Mouse (Mus musculus): Measurements from ENCODE around the gene Gnao1. TPM values are rescaled to one million over a fixed set of nuclear protein-coding genes. Genes with fewer than 3 reads are reported as not detected.

Gene Gnao1
- polyA plus RNA-seq, 1 experiment = 11.9 TPM

GRCm38 (mm10) chr8:93932873-93933272 is 123.1 kb downstream of the Gnao1 start:
- TF ChIP-seq POLR2A (IDR thresholded peaks at IDR 0.05; ENCODE audit: low read depth, low read length) = no peak
- TF ChIP-seq CTCF (IDR thresholded peaks at IDR 0.05; ENCODE audit: borderline replicate concordance, insufficient read depth, low read length) = peak; percentile 94
- H3K4me3 ChIP-seq (ENCODE audit: insufficient read depth, low read length) = no peak overlapping the region
- no peaks in the 10 kb centered on the region for H3K4me1 ChIP-seq (ENCODE audit: control insufficient read depth, insufficient read depth, low read length)
- no peak overlapping the region for H3K27ac ChIP-seq (ENCODE audit: insufficient read depth, low read length)

- Histone ChIP-seq H3K4me1 (ENCODE audit: control insufficient read depth, insufficient read depth, low read length) (no peaks in the 10 kb centered on the region), H3K27ac (ENCODE audit: insufficient read depth, low read length) (no peak overlapping the region), H3K4me3 (ENCODE audit: insufficient read depth, low read length) (no peak overlapping the region)
- TF ChIP-seq CTCF (IDR thresholded peaks at IDR 0.05; ENCODE audit: borderline replicate concordance, insufficient read depth, low read length) (no peak), POLR2A (IDR thresholded peaks at IDR 0.05; ENCODE audit: low read depth, low read length) (no peak)
These were observed 123.5 kb downstream of the Gnao1 start for GRCm38 (mm10) chr8:93933288-93933687.

GRCm38 (mm10) chr8:93938193-93938592 is 128.4 kb downstream of the Gnao1 start:
- Histone ChIP-seq H3K4me1 (ENCODE audit: control insufficient read depth, insufficient read depth, low read length) (0 out of 2 replicates have a peak, but pooled peaks cover 5% of the 10 kb centered on the region), H3K4me3 (ENCODE audit: insufficient read depth, low read length) (no peak overlapping the region), H3K27ac (ENCODE audit: insufficient read depth, low read length) (no peak overlapping the region)
- TF ChIP-seq POLR2A (IDR thresholded peaks at IDR 0.05; ENCODE audit: low read depth, low read length) (no peak), CTCF (IDR thresholded peaks at IDR 0.05; ENCODE audit: borderline replicate concordance, insufficient read depth, low read length) (no peak)

GRCm38 (mm10) chr8:93940542-93941423 is 131.0 kb downstream of the Gnao1 start:
- Histone ChIP-seq H3K4me1 (ENCODE audit: control insufficient read depth, insufficient read depth, low read length) (0 out of 2 replicates have a peak, but pooled peaks cover 5% of the 10 kb centered on the region), H3K4me3 (ENCODE audit: insufficient read depth, low read length) (no peak overlapping the region), H3K27ac (ENCODE audit: insufficient read depth, low read length) (no peak overlapping the region)
- TF ChIP-seq POLR2A (IDR thresholded peaks at IDR 0.05; ENCODE audit: low read depth, low read length) (no peak), CTCF (IDR thresholded peaks at IDR 0.05; ENCODE audit: borderline replicate concordance, insufficient read depth, low read length) (no peak)

- Histone ChIP-seq H3K4me3 (ENCODE audit: insufficient read depth, low read length) (no peak overlapping the region), H3K27ac (ENCODE audit: insufficient read depth, low read length) (no peak overlapping the region), H3K4me1 (ENCODE audit: control insufficient read depth, insufficient read depth, low read length) (0 out of 2 replicates have a peak, but pooled peaks cover 5% of the 10 kb centered on the region)
- no peak for TF ChIP-seq CTCF (IDR thresholded peaks at IDR 0.05; ENCODE audit: borderline replicate concordance, insufficient read depth, low read length)
- TF ChIP-seq POLR2A (IDR thresholded peaks at IDR 0.05; ENCODE audit: low read depth, low read length) = no peak
These were observed 131.9 kb downstream of the Gnao1 start for GRCm38 (mm10) chr8:93941636-93942054.

- H3K4me1 ChIP-seq (ENCODE audit: control insufficient read depth, insufficient read depth, low read length) = 0 out of 2 replicates have a peak, but pooled peaks cover 5% of the 10 kb centered on the region
- no peak overlapping the region for H3K4me3 ChIP-seq (ENCODE audit: insufficient read depth, low read length)
- TF ChIP-seq CTCF (IDR thresholded peaks at IDR 0.05; ENCODE audit: borderline replicate concordance, insufficient read depth, low read length) (no peak), POLR2A (IDR thresholded peaks at IDR 0.05; ENCODE audit: low read depth, low read length) (no peak)
- no peak overlapping the region for H3K27ac ChIP-seq (ENCODE audit: insufficient read depth, low read length)
These were observed 136.0 kb downstream of the Gnao1 start for GRCm38 (mm10) chr8:93945781-93946180.

GRCm38 (mm10) chr8:93946397-93946796 is 136.6 kb downstream of the Gnao1 start:
- TF ChIP-seq POLR2A (IDR thresholded peaks at IDR 0.05; ENCODE audit: low read depth, low read length) (no peak), CTCF (IDR thresholded peaks at IDR 0.05; ENCODE audit: borderline replicate concordance, insufficient read depth, low read length) (no peak)
- Histone ChIP-seq H3K27ac (ENCODE audit: insufficient read depth, low read length) (no peak overlapping the region), H3K4me3 (ENCODE audit: insufficient read depth, low read length) (no peak overlapping the region), H3K4me1 (ENCODE audit: control insufficient read depth, insufficient read depth, low read length) (no peaks in the 10 kb centered on the region)

GRCm38 (mm10) chr8:93950133-93950532 is 140.4 kb downstream of the Gnao1 start:
- Histone ChIP-seq H3K27ac (ENCODE audit: insufficient read depth, low read length) (no peak overlapping the region), H3K4me3 (ENCODE audit: insufficient read depth, low read length) (no peak overlapping the region), H3K4me1 (ENCODE audit: control insufficient read depth, insufficient read depth, low read length) (no peaks in the 10 kb centered on the region)
- TF ChIP-seq CTCF (IDR thresholded peaks at IDR 0.05; ENCODE audit: borderline replicate concordance, insufficient read depth, low read length) (no peak), POLR2A (IDR thresholded peaks at IDR 0.05; ENCODE audit: low read depth, low read length) (no peak)

- Histone ChIP-seq H3K4me3 (ENCODE audit: insufficient read depth, low read length) (no peak overlapping the region), H3K4me1 (ENCODE audit: control insufficient read depth, insufficient read depth, low read length) (no peaks in the 10 kb centered on the region), H3K27ac (ENCODE audit: insufficient read depth, low read length) (no peak overlapping the region)
- TF ChIP-seq POLR2A (IDR thresholded peaks at IDR 0.05; ENCODE audit: low read depth, low read length) = no peak
- no peak for TF ChIP-seq CTCF (IDR thresholded peaks at IDR 0.05; ENCODE audit: borderline replicate concordance, insufficient read depth, low read length)
These were observed 142.7 kb downstream of the Gnao1 start for GRCm38 (mm10) chr8:93952511-93952910.

GRCm38 (mm10) chr8:93958402-93958801 is 148.6 kb downstream of the Gnao1 start:
- H3K4me3 ChIP-seq (ENCODE audit: insufficient read depth, low read length) = no peak overlapping the region
- H3K27ac ChIP-seq (ENCODE audit: insufficient read depth, low read length) = no peak overlapping the region
- TF ChIP-seq CTCF (IDR thresholded peaks at IDR 0.05; ENCODE audit: borderline replicate concordance, insufficient read depth, low read length) (no peak), POLR2A (IDR thresholded peaks at IDR 0.05; ENCODE audit: low read depth, low read length) (no peak)
- no peaks in the 10 kb centered on the region for H3K4me1 ChIP-seq (ENCODE audit: control insufficient read depth, insufficient read depth, low read length)
